Mouse (Mus musculus) ES-Bruce4 (cell line): ENCODE results near the gene Gm960. TPM values are rescaled to one million over a fixed set of nuclear protein-coding genes. Genes with fewer than 3 reads are reported as not detected.

Source experiments
- H3K27ac ChIP-seq: 2 replicates; pipeline ENCODE4 v1.5.1; 2012; ENCODE audit warnings: low read length, inconsistent platforms; ENCODE audit not compliant: insufficient read depth
- H3K27me3 ChIP-seq: 2 replicates; pipeline ENCODE4 v1.6.1; 2012; ENCODE audit warnings: mild to moderate bottlenecking, low read length, inconsistent platforms; ENCODE audit not compliant: control insufficient read depth, poor library complexity, insufficient read depth, severe bottlenecking
- H3K36me3 ChIP-seq: 2 replicates; pipeline ENCODE4 v1.6.1; 2012; ENCODE audit warnings: inconsistent platforms, mild to moderate bottlenecking, low read length, moderate library complexity; ENCODE audit not compliant: control insufficient read depth, poor library complexity, insufficient read depth, severe bottlenecking
- H3K4me1 ChIP-seq: one replicate; pipeline ENCODE4 v1.8.1; 2011; ENCODE audit warnings: low read length; ENCODE audit not compliant: control insufficient read depth, insufficient read depth
- H3K4me3 ChIP-seq: 2 replicates; pipeline ENCODE4 v1.5.1; 2011; ENCODE audit warnings: low read depth, mild to moderate bottlenecking, low read length
- H3K9ac ChIP-seq: 2 replicates; pipeline ENCODE4 v1.6.1; 2012; ENCODE audit warnings: low read depth, mild to moderate bottlenecking, inconsistent platforms; ENCODE audit not compliant: poor library complexity, severe bottlenecking
- H3K9me3 ChIP-seq: replicated peaks from 2 replicates; pipeline ENCODE4 v1.6.1; 2012; ENCODE audit warnings: mild to moderate bottlenecking, low read length, inconsistent platforms; ENCODE audit not compliant: control insufficient read depth, poor library complexity, insufficient read depth, severe bottlenecking
- CTCF ChIP-seq: IDR thresholded peaks from one replicate; pipeline ENCODE4 v1.8.1; 2011; ENCODE audit warnings: low read depth, low read length
- EP300 ChIP-seq: IDR thresholded peaks from 2 replicates; pipeline ENCODE4 v1.6.1; 2011; ENCODE audit warnings: low read depth, low read length; ENCODE audit not compliant: insufficient read depth
- POLR2A ChIP-seq: IDR thresholded peaks from one replicate; pipeline ENCODE4 v1.8.1; 2011; ENCODE audit warnings: low read length; ENCODE audit not compliant: insufficient read depth
- polyA plus RNA-seq: library from polyadenylated mRNA; stranded (reverse); fragments of >200 nt; gene quantifications from 2 replicates; pipeline ENCODE4 v1.2.4, GENCODE M21; 2011; ENCODE audit warnings: low read depth; ENCODE audit not compliant: missing spikeins, insufficient read depth, insufficient read length

The Gm960 gene
- polyA plus RNA-seq, 1 experiment, result 0.87 TPM

GRCm38 (mm10) chr19:4733052-4733451 lies 34.6 kb upstream of the Gm960 start:
- Histone ChIP-seq H3K27me3 (no peaks in the 10 kb centered on the region), H3K4me3 (no peak overlapping the region), H3K27ac (no peak overlapping the region), H3K9me3 (no peaks in the 10 kb centered on the region), H3K9ac (no peak overlapping the region), H3K4me1 (no peaks in the 10 kb centered on the region), H3K36me3 (no peaks in the 10 kb centered on the region)
- TF ChIP-seq CTCF (no peak), POLR2A (no peak), EP300 (no peak)

GRCm38 (mm10) chr19:4729186-4729585 lies 30.7 kb upstream of the Gm960 start:
- Histone ChIP-seq H3K4me3 (no peak overlapping the region), H3K9me3 (no peaks in the 10 kb centered on the region), H3K4me1 (no peaks in the 10 kb centered on the region), H3K27ac (no peak overlapping the region), H3K36me3 (no peaks in the 10 kb centered on the region), H3K27me3 (no peaks in the 10 kb centered on the region), H3K9ac (no peak overlapping the region)
- TF ChIP-seq EP300 (no peak), POLR2A (no peak), CTCF (no peak)

GRCm38 (mm10) chr19:4720671-4721244 lies 22.3 kb upstream of the Gm960 start:
- Histone ChIP-seq H3K27me3 (no peaks in the 10 kb centered on the region), H3K4me1 (peaks cover 10% of the 10 kb centered on the region), H3K36me3 (no peaks in the 10 kb centered on the region), H3K9ac (peak overlapping the region; percentile 33), H3K9me3 (no peaks in the 10 kb centered on the region), H3K4me3 (peak overlapping the region; percentile 66), H3K27ac (peak overlapping the region; percentile 14; the same call in 1 of the 2 replicates)
- TF ChIP-seq POLR2A, result no peak
- TF ChIP-seq EP300, result 0 out of 2 replicates have a peak, but pooled peaks have one; percentile 29

- H3K27ac ChIP-seq, result no peak overlapping the region
- no peak for TF ChIP-seq EP300
- TF ChIP-seq POLR2A, result no peak
- no peak for TF ChIP-seq CTCF
- H3K4me1 ChIP-seq, result peaks cover 10% of the 10 kb centered on the region
- H3K27me3 ChIP-seq, result no peaks in the 10 kb centered on the region
- H3K36me3 ChIP-seq, result no peaks in the 10 kb centered on the region
- 0 out of 2 replicates have a peak overlapping the region, but pooled peaks have one; percentile 33 for H3K9ac ChIP-seq
- H3K9me3 ChIP-seq, result no peaks in the 10 kb centered on the region
- no peak overlapping the region for H3K4me3 ChIP-seq
Measured at GRCm38 (mm10) chr19:4720112-4720511, 21.6 kb upstream of the Gm960 start.

- H3K4me3 ChIP-seq, result no peak overlapping the region
Measured at GRCm38 (mm10) chr19:4719351-4719764, 20.9 kb upstream of the Gm960 start.

GRCm38 (mm10) chr19:4718716-4719115 lies 20.2 kb upstream of the Gm960 start:
- Histone ChIP-seq H3K4me1 (peaks cover 10% of the 10 kb centered on the region), H3K36me3 (no peaks in the 10 kb centered on the region), H3K4me3 (no peak overlapping the region), H3K9me3 (no peaks in the 10 kb centered on the region), H3K27me3 (no peaks in the 10 kb centered on the region; the same call in 1 of the 2 replicates), H3K27ac (no peak overlapping the region), H3K9ac (no peak overlapping the region)
- no peak for TF ChIP-seq CTCF
- no peak for TF ChIP-seq EP300
- no peak for TF ChIP-seq POLR2A

More at GRCm38 (mm10) chr19:4719351-4719764, 20.9 kb upstream of the Gm960 start:
- no peak overlapping the region for H3K27ac ChIP-seq
- no peak overlapping the region for H3K9ac ChIP-seq
- no peaks in the 10 kb centered on the region for H3K27me3 ChIP-seq
- H3K36me3 ChIP-seq, result no peaks in the 10 kb centered on the region
- no peaks in the 10 kb centered on the region for H3K9me3 ChIP-seq
- TF ChIP-seq EP300 (peak; percentile 43; the same call in 1 of the 2 replicates), CTCF (no peak)
- H3K4me1 ChIP-seq, result peaks cover 10% of the 10 kb centered on the region
